Mouse (Mus musculus) embryonic facial prominence, embryonic 13.5 days (tissue): Measurements from ENCODE around the gene Olfr701. TPM values are rescaled to one million over a fixed set of nuclear protein-coding genes. Genes with fewer than 3 reads are reported as not detected.

Source experiments
- ATAC-seq: fragments of 200-750 bp; cut with Nextera tagmentation; 2 replicates; pipeline ENCODE4 v1.8.0; 2017; ENCODE audit warnings: low read depth; ENCODE audit not compliant: insufficient number of reproducible peaks, insufficient read depth, low FRiP score, low TSS enrichment
- H3K27ac ChIP-seq: fragments of 300-500 bp; sonication (generic); 2 replicates; pipeline ENCODE4 v1.5.1; 2015; ENCODE audit warnings: moderate library complexity, mild to moderate bottlenecking, inconsistent platforms
- H3K27me3 ChIP-seq: fragments of 300-500 bp; sonication (generic); 2 replicates; pipeline ENCODE4 v1.6.1; 2015; ENCODE audit warnings: mild to moderate bottlenecking, inconsistent platforms
- H3K36me3 ChIP-seq: fragments of 300-500 bp; sonication (generic); 2 replicates; pipeline ENCODE4 v1.6.1; 2015; ENCODE audit warnings: mild to moderate bottlenecking, inconsistent platforms
- H3K4me1 ChIP-seq: fragments of 300-500 bp; sonication (generic); 2 replicates; pipeline ENCODE4 v1.6.1; 2015; ENCODE audit warnings: inconsistent platforms
- H3K4me2 ChIP-seq: fragments of 300-500 bp; sonication (generic); 2 replicates; pipeline ENCODE4 v1.6.1; 2015; ENCODE audit warnings: moderate library complexity, mild to moderate bottlenecking, inconsistent platforms
- H3K4me3 ChIP-seq: fragments of 300-500 bp; sonication (generic); 2 replicates; pipeline ENCODE4 v1.5.1; 2015; ENCODE audit warnings: mild to moderate bottlenecking, inconsistent platforms
- H3K9ac ChIP-seq: fragments of 300-500 bp; sonication (generic); 2 replicates; pipeline ENCODE4 v1.6.1; 2015; ENCODE audit warnings: mild to moderate bottlenecking, inconsistent platforms
- H3K9me3 ChIP-seq: fragments of 300-500 bp; sonication (generic); 2 replicates; pipeline ENCODE4 v1.6.1; 2016; ENCODE audit warnings: inconsistent platforms
- WGBS: fragments of 180-500 bp; shearing (Covaris S2); methylation state at CpG from one replicate; pipeline ENCODE4 v1.1.7; 2015; ENCODE audit warnings: mixed read lengths; 5-methylcytosine and 5-hydroxymethylcytosine counted together
- polyA plus RNA-seq: library from polyadenylated mRNA; unstranded; fragments of >200 nt; fragmentation: Nextera tagmentation; extraction: Ambion mirVana; gene quantifications from 2 replicates; pipeline ENCODE4 v1.2.1, GENCODE M21; 2015

The Olfr701 gene
- not detected in 2 replicates for polyA plus RNA-seq

- Histone ChIP-seq H3K4me2 (no peak within 1 kb of the TSS), H3K36me3 (no peaks in the 10 kb centered on the region), H3K4me1 (no peaks in the 10 kb centered on the region), H3K9me3 (no peaks in the 10 kb centered on the region), H3K4me3 (no peak within 1 kb of the TSS), H3K9ac (no peak within 1 kb of the TSS), H3K27me3 (no peaks in the 10 kb centered on the region), H3K27ac (no peak within 1 kb of the TSS)
- no peak for ATAC-seq
- WGBS = 74% methylated on average over 2 of the region's 2 CpGs
Observed at GRCm38 (mm10) chr7:106813829-106814228, at the start of gene Olfr701. TSS of gene Olfr701 (plus strand) at chr7:106814129.

- H3K4me3 ChIP-seq = no peak overlapping the region
- no peaks in the 10 kb centered on the region for H3K9me3 ChIP-seq
Observed at GRCm38 (mm10) chr7:106788330-106788729, 25.6 kb upstream of the Olfr701 start.

GRCm38 (mm10) chr7:106793098-106793497, 20.8 kb upstream of the Olfr701 start, which contains the start of gene Olfr699:
TSS of gene Olfr699 (minus strand) at chr7:106793198.
- ATAC-seq = no peak
- no peak within 1 kb of the TSS for H3K27ac ChIP-seq
- H3K27me3 ChIP-seq = no peaks in the 10 kb centered on the region
- H3K9ac ChIP-seq = no peak within 1 kb of the TSS
- 84% methylated on average over 1 of the region's 1 CpGs for WGBS
- H3K9me3 ChIP-seq = no peaks in the 10 kb centered on the region
- H3K4me3 ChIP-seq = no peak within 1 kb of the TSS
- H3K4me1 ChIP-seq = no peaks in the 10 kb centered on the region
- H3K4me2 ChIP-seq = no peak within 1 kb of the TSS
- H3K36me3 ChIP-seq = no peaks in the 10 kb centered on the region

More at GRCm38 (mm10) chr7:106788330-106788729, 25.6 kb upstream of the Olfr701 start:
- Histone ChIP-seq H3K9ac (no peak overlapping the region), H3K36me3 (no peaks in the 10 kb centered on the region), H3K27me3 (no peaks in the 10 kb centered on the region), H3K27ac (no peak overlapping the region), H3K4me2 (no peak overlapping the region), H3K4me1 (no peaks in the 10 kb centered on the region)
- ATAC-seq = no peak

- ATAC-seq = no peak
- Histone ChIP-seq H3K4me3 (no peak within 1 kb of the TSS), H3K36me3 (no peaks in the 10 kb centered on the region), H3K27ac (no peak within 1 kb of the TSS), H3K27me3 (no peaks in the 10 kb centered on the region), H3K9me3 (no peaks in the 10 kb centered on the region), H3K4me1 (no peaks in the 10 kb centered on the region), H3K4me2 (no peak within 1 kb of the TSS), H3K9ac (no peak within 1 kb of the TSS)
- 85% methylated on average over 1 of the region's 1 CpGs for WGBS
Observed at GRCm38 (mm10) chr7:106808734-106809133, 5.2 kb upstream of the Olfr701 start, which contains the start of gene Olfr700. TSS of gene Olfr700 (minus strand) at chr7:106808834.

- no peak for ATAC-seq
- 53% methylated on average over 2 of the region's 2 CpGs for WGBS
Observed at GRCm38 (mm10) chr7:106815775-106816174, 1.8 kb downstream of the Olfr701 start.

GRCm38 (mm10) chr7:106818414-106818813, 4.5 kb downstream of the Olfr701 start:
- Histone ChIP-seq H3K27ac (no peak overlapping the region), H3K36me3 (no peaks in the 10 kb centered on the region), H3K9me3 (no peaks in the 10 kb centered on the region), H3K4me1 (no peaks in the 10 kb centered on the region), H3K4me3 (no peak overlapping the region), H3K4me2 (no peak overlapping the region), H3K9ac (no peak overlapping the region), H3K27me3 (no peaks in the 10 kb centered on the region)
- no peak for ATAC-seq

More at GRCm38 (mm10) chr7:106815775-106816174, 1.8 kb downstream of the Olfr701 start:
- no peaks in the 10 kb centered on the region for H3K4me1 ChIP-seq
- H3K9me3 ChIP-seq = no peaks in the 10 kb centered on the region
- no peak overlapping the region for H3K9ac ChIP-seq
- no peak overlapping the region for H3K27ac ChIP-seq
- no peak overlapping the region for H3K4me2 ChIP-seq
- H3K4me3 ChIP-seq = no peak overlapping the region
- no peaks in the 10 kb centered on the region for H3K36me3 ChIP-seq
- H3K27me3 ChIP-seq = no peaks in the 10 kb centered on the region

- no peak for ATAC-seq
- no peaks in the 10 kb centered on the region for H3K36me3 ChIP-seq
- H3K9ac ChIP-seq = no peak within 1 kb of the TSS
- H3K27ac ChIP-seq = no peak within 1 kb of the TSS
- no peaks in the 10 kb centered on the region for H3K9me3 ChIP-seq
- no peaks in the 10 kb centered on the region for H3K4me1 ChIP-seq
- no peak within 1 kb of the TSS for H3K4me3 ChIP-seq
- H3K27me3 ChIP-seq = no peaks in the 10 kb centered on the region
- H3K4me2 ChIP-seq = no peak within 1 kb of the TSS
Observed at GRCm38 (mm10) chr7:106833793-106834192, 19.9 kb downstream of the Olfr701 start, which contains the start of gene Olfr702. TSS of gene Olfr702 (minus strand) at chr7:106833893.

GRCm38 (mm10) chr7:106843060-106843459, 29.1 kb downstream of the Olfr701 start, which contains the start of gene Olfr703:
TSS of gene Olfr703 (plus strand) at chr7:106843360.
- no peaks in the 10 kb centered on the region for H3K4me1 ChIP-seq
- 58% methylated on average over 2 of the region's 2 CpGs for WGBS
- no peaks in the 10 kb centered on the region for H3K9me3 ChIP-seq
- H3K36me3 ChIP-seq = no peaks in the 10 kb centered on the region
- H3K4me2 ChIP-seq = no peak within 1 kb of the TSS
- H3K9ac ChIP-seq = no peak within 1 kb of the TSS
- no peak within 1 kb of the TSS for H3K27ac ChIP-seq
- no peak for ATAC-seq
- H3K27me3 ChIP-seq = no peaks in the 10 kb centered on the region
- no peak within 1 kb of the TSS for H3K4me3 ChIP-seq

GRCm38 (mm10) chr7:106862885-106863284, 49.0 kb downstream of the Olfr701 start, which contains the start of gene Olfr704:
TSS of gene Olfr704 (plus strand) at chr7:106863185.
- Histone ChIP-seq H3K4me3 (no peak within 1 kb of the TSS), H3K4me1 (no peaks in the 10 kb centered on the region), H3K9ac (no peak within 1 kb of the TSS), H3K27ac (no peak within 1 kb of the TSS), H3K36me3 (no peaks in the 10 kb centered on the region), H3K9me3 (no peaks in the 10 kb centered on the region), H3K27me3 (no peaks in the 10 kb centered on the region), H3K4me2 (no peak within 1 kb of the TSS)
- ATAC-seq = no peak

Other genes with a start within 250 kb of the Olfr701 start
- not detected in 2 replicates for gene Olfr693, start 133.5 kb upstream of the Olfr701 start, polyA plus RNA-seq
- not detected in 2 replicates for gene Olfr694, start 122.3 kb upstream of the Olfr701 start, polyA plus RNA-seq
- gene Olfr695, start 97.7 kb upstream of the Olfr701 start, polyA plus RNA-seq = not detected in 2 replicates
- not detected in 2 replicates for gene Olfr697, start 71.7 kb upstream of the Olfr701 start, polyA plus RNA-seq
- gene Olfr698, start 58.7 kb upstream of the Olfr701 start, polyA plus RNA-seq = not detected in 2 replicates
- gene Olfr699, start 20.9 kb upstream of the Olfr701 start, polyA plus RNA-seq = not detected in 2 replicates
- not detected in 2 replicates for gene Olfr700, start 5.3 kb upstream of the Olfr701 start, polyA plus RNA-seq
- gene Olfr702, start 19.8 kb downstream of the Olfr701 start, polyA plus RNA-seq = not detected in 2 replicates
- gene Olfr703, start 29.2 kb downstream of the Olfr701 start, polyA plus RNA-seq = not detected in 2 replicates
- not detected in 2 replicates for gene Olfr704, start 49.1 kb downstream of the Olfr701 start, polyA plus RNA-seq
- not detected in 2 replicates for gene Olfr705, start 62.8 kb downstream of the Olfr701 start, polyA plus RNA-seq
- gene Olfr706, start 74.0 kb downstream of the Olfr701 start, polyA plus RNA-seq = not detected in 2 replicates
- gene Olfr707, start 87.1 kb downstream of the Olfr701 start, polyA plus RNA-seq = not detected in 2 replicates
- gene Olfr1532-ps1, start 93.9 kb downstream of the Olfr701 start, polyA plus RNA-seq = not detected in 2 replicates
- gene Olfr709-ps1, start 118.1 kb downstream of the Olfr701 start, polyA plus RNA-seq = not detected in 2 replicates
- not detected in 2 replicates for gene Olfr710, start 134.2 kb downstream of the Olfr701 start, polyA plus RNA-seq
- gene Olfr6, start 149.8 kb downstream of the Olfr701 start, polyA plus RNA-seq = not detected in 2 replicates
- not detected in 2 replicates for gene Olfr711, start 161.3 kb downstream of the Olfr701 start, polyA plus RNA-seq
- not detected in 2 replicates for gene Olfr2, start 191.9 kb downstream of the Olfr701 start, polyA plus RNA-seq
- not detected in 2 replicates for gene Olfr713, start 217.0 kb downstream of the Olfr701 start, polyA plus RNA-seq